Mouse (Mus musculus) forebrain, postnatal 0 days (tissue): ENCODE measurements around the gene Cog6. TPM values are rescaled to one million over a fixed set of nuclear protein-coding genes. Genes with fewer than 3 reads are reported as not detected.
A peak's percentile ranks its signal among the peaks of the same experiment; 100 is the strongest.

Source experiments
- ATAC-seq: fragments of 200-750 bp; cut with Nextera tagmentation; 2 replicates; pipeline ENCODE4 v1.8.0; 2017; ENCODE audit warnings: mild to moderate bottlenecking, moderate library complexity
- DNase-seq: peaks from one replicate; pipeline ENCODE4 v3.0.0-alpha.2; 2015
- H3K27ac ChIP-seq: fragments of 300-500 bp; sonication (generic); 2 replicates; pipeline ENCODE4 v1.5.1; 2014; ENCODE audit warnings: low read depth, mild to moderate bottlenecking, antibody characterized with exemption, low read length, moderate library complexity, mixed read lengths
- H3K27me3 ChIP-seq: fragments of 300-500 bp; sonication (generic); 2 replicates; pipeline ENCODE4 v1.6.1; 2014; ENCODE audit warnings: mild to moderate bottlenecking, low read length, mixed read lengths; ENCODE audit not compliant: insufficient read depth
- H3K36me3 ChIP-seq: fragments of 300-500 bp; sonication (generic); 2 replicates; pipeline ENCODE4 v1.6.1; 2014; ENCODE audit warnings: mild to moderate bottlenecking, moderate library complexity; ENCODE audit not compliant: insufficient read depth
- H3K4me1 ChIP-seq: fragments of 300-500 bp; sonication (generic); 2 replicates; pipeline ENCODE4 v1.6.1; 2014; ENCODE audit warnings: antibody characterized with exemption; ENCODE audit not compliant: insufficient read depth
- H3K4me2 ChIP-seq: fragments of 300-500 bp; sonication (generic); 2 replicates; pipeline ENCODE4 v1.6.1; 2014; ENCODE audit warnings: low read depth, mild to moderate bottlenecking, moderate library complexity
- H3K4me3 ChIP-seq: fragments of 300-500 bp; sonication (generic); 2 replicates; pipeline ENCODE4 v1.5.1; 2014; ENCODE audit warnings: low read depth, low read length, mixed read lengths
- H3K9ac ChIP-seq: fragments of 300-500 bp; sonication (generic); 2 replicates; pipeline ENCODE4 v1.6.1; 2014; ENCODE audit warnings: mild to moderate bottlenecking
- H3K9me3 ChIP-seq: fragments of 300-500 bp; sonication (generic); 2 replicates; pipeline ENCODE4 v1.6.1; 2016; ENCODE audit warnings: low read length
- CTCF ChIP-seq: sonication (generic); IDR thresholded peaks from 2 replicates; pipeline ENCODE4 v1.5.1; 2016; ENCODE audit warnings: antibody characterized with exemption, control low read depth, low read depth
- WGBS: fragments of 180-500 bp; shearing (Covaris S2); extraction: QIAGEN DNeasy Blood & Tissue Kit; methylation state at CpG from one replicate; pipeline ENCODE4 v1.1.7; 2014; 5-methylcytosine and 5-hydroxymethylcytosine counted together
- polyA plus RNA-seq: library from polyadenylated mRNA; unstranded; fragments of >200 nt; fragmentation: Nextera tagmentation; extraction: Ambion mirVana; gene quantifications from 2 replicates; pipeline ENCODE4 v1.2.1, GENCODE M21; 2015
- total RNA-seq: library from RNA; depleted of rRNA; stranded (reverse); fragments of >200 nt; gene quantifications from 2 replicates; pipeline ENCODE4 v1.2.3, GENCODE M21; 2014

Cog6 gene
- total and polyA plus RNA-seq, 2 experiments from 2014 or later = 31.3 to 42.8 TPM

GRCm38 (mm10) chr3:52962391-52962790 lies 54.6 kb downstream of the Cog6 start:
- DNase-seq = no peak
- Histone ChIP-seq H3K36me3 (no peaks in the 10 kb centered on the region), H3K4me3 (no peak overlapping the region), H3K9me3 (no peaks in the 10 kb centered on the region), H3K4me1 (no peaks in the 10 kb centered on the region), H3K27ac (no peak overlapping the region), H3K9ac (no peak overlapping the region), H3K27me3 (no peaks in the 10 kb centered on the region), H3K4me2 (no peak overlapping the region)
- ATAC-seq = no peak
- 96% methylated on average over 14 of the region's 14 CpGs for WGBS
- no peak for TF ChIP-seq CTCF

DNA sequence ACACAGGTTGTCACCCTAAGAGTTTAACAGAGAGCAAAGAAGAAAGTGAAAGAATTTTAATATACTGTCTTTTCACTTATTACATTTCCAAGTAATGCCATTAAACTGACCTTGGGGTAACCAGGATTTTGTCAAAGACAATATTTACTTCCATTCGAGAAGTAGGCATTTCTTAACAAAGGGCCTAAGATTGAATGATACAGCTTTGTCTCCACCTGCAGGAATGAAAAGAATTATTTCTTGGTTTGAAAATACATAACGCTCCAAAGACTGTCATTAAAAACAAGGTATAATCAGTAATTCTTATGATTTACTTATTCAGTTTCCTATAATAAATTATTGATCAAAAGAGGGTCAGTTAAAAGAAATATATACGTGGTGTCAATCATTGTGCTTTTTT lies 55.4 kb downstream of the Cog6 start:
- no peak overlapping the region for H3K4me3 ChIP-seq
- H3K27ac ChIP-seq = no peak overlapping the region
- H3K36me3 ChIP-seq = no peaks in the 10 kb centered on the region
- H3K4me2 ChIP-seq = no peak overlapping the region
- ATAC-seq (no peak), DNase-seq (peak; percentile 59)
- no peaks in the 10 kb centered on the region for H3K4me1 ChIP-seq
- peak; percentile 57 for TF ChIP-seq CTCF
- no peaks in the 10 kb centered on the region for H3K27me3 ChIP-seq
- H3K9ac ChIP-seq = no peak overlapping the region
- no peaks in the 10 kb centered on the region for H3K9me3 ChIP-seq
- WGBS = 76% methylated on average over 3 of the region's 3 CpGs

DNA sequence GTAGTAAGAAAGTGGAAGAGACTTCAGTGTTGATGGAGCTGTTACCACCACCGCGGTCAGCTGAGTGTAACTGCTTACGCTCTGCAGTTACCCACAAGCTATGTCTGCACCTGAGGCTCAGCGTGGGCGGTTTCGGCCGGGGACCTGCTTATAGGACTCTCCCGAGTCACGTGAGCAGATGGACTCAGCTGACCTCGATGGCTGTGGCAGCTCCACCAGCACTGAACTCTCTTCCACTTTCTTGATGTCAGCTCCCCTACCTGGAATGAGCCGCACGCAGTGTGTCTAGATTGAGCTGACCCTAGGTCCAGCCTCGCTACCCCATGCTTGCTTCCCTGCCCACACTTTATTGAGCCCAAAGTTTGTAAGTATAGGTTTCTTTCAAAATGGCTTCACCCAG lies 56.1 kb downstream of the Cog6 start:
- H3K4me2 ChIP-seq = no peak overlapping the region
- TF ChIP-seq CTCF = no peak
- H3K27me3 ChIP-seq = no peaks in the 10 kb centered on the region
- ATAC-seq (no peak), DNase-seq (no peak)
- H3K9me3 ChIP-seq = no peaks in the 10 kb centered on the region
- no peak overlapping the region for H3K9ac ChIP-seq
- H3K36me3 ChIP-seq = no peaks in the 10 kb centered on the region
- no peak overlapping the region for H3K4me3 ChIP-seq
- H3K27ac ChIP-seq = no peak overlapping the region
- WGBS = 98% methylated on average over 13 of the region's 13 CpGs
- no peaks in the 10 kb centered on the region for H3K4me1 ChIP-seq

- no peak for TF ChIP-seq CTCF
These were observed 58.5 kb downstream of the Cog6 start for GRCm38 (mm10) chr3:52958444-52959120.

DNA sequence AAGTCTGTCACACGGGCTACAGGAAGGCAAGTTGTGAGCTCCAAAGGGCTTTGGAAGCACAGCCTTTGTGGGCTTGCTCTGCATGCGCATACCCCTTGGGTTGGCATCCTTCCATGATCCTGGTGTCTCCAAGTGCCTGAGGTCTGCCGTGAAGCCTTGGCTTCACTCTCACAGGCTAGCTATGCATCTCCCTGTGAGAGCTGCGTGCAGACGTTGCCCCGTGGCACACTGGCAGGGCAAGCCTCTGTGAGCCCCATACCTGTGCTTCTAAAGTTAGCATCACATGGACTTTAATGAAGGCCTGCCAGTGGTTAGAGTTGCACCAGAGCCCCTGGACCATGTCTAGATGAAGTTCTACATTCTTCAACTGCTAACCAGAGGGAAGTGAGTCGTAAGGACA lies 59.2 kb downstream of the Cog6 start:
- Histone ChIP-seq H3K4me1 (no peaks in the 10 kb centered on the region), H3K36me3 (no peaks in the 10 kb centered on the region), H3K27me3 (no peaks in the 10 kb centered on the region), H3K27ac (no peak overlapping the region), H3K4me3 (no peak overlapping the region), H3K9ac (no peak overlapping the region), H3K4me2 (no peak overlapping the region), H3K9me3 (no peaks in the 10 kb centered on the region)
- ATAC-seq (no peak), DNase-seq (no peak)
- no peak for TF ChIP-seq CTCF
- 85% methylated on average over 7 of the region's 7 CpGs for WGBS

More at GRCm38 (mm10) chr3:52958444-52959120, 58.5 kb downstream of the Cog6 start:
- WGBS = 91% methylated on average over 10 of the region's 10 CpGs
- no peak overlapping the region for H3K27ac ChIP-seq
- ATAC-seq (no peak), DNase-seq (no peak)
- no peaks in the 10 kb centered on the region for H3K9me3 ChIP-seq
- no peak overlapping the region for H3K9ac ChIP-seq
- no peaks in the 10 kb centered on the region for H3K4me1 ChIP-seq
- H3K4me2 ChIP-seq = no peak overlapping the region
- H3K36me3 ChIP-seq = no peaks in the 10 kb centered on the region
- H3K4me3 ChIP-seq = no peak overlapping the region
- no peaks in the 10 kb centered on the region for H3K27me3 ChIP-seq

DNA sequence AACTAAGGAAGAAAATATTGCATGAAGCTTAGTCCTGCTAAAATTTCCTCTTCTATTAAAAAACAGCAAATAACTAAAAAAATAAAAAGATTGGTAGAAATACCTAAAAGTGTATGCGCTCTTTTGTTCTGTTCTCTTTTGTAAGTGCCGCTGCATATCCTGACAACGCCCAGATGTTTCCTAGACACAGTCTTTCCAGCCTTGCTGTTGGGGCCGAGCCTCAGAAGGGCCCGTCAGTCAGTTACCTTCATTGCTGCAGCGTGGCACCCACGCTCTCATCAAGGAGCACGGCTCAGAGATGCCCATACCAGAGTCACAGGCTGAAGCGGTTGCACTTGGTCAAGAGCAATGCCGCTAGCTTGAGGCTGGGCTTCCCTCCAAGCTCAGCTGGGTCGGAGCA lies 60.8 kb downstream of the Cog6 start:
- H3K27me3 ChIP-seq = no peaks in the 10 kb centered on the region
- no peak overlapping the region for H3K27ac ChIP-seq
- no peaks in the 10 kb centered on the region for H3K36me3 ChIP-seq
- no peak for TF ChIP-seq CTCF
- H3K4me2 ChIP-seq = no peak overlapping the region
- no peaks in the 10 kb centered on the region for H3K4me1 ChIP-seq
- no peak overlapping the region for H3K4me3 ChIP-seq
- no peak for ATAC-seq
- H3K9ac ChIP-seq = no peak overlapping the region
- DNase-seq = no peak
- 85% methylated on average over 11 of the region's 11 CpGs for WGBS
- no peaks in the 10 kb centered on the region for H3K9me3 ChIP-seq

GRCm38 (mm10) chr3:52955481-52956019 lies 61.5 kb downstream of the Cog6 start:
- Histone ChIP-seq H3K4me2 (no peak overlapping the region), H3K4me3 (no peak overlapping the region), H3K9ac (no peak overlapping the region), H3K4me1 (no peaks in the 10 kb centered on the region), H3K9me3 (no peaks in the 10 kb centered on the region), H3K27me3 (no peaks in the 10 kb centered on the region), H3K27ac (no peak overlapping the region), H3K36me3 (no peaks in the 10 kb centered on the region)
- TF ChIP-seq CTCF = no peak
- ATAC-seq (peak; percentile 59), DNase-seq (no peak)
- 12% methylated on average over 10 of the region's 10 CpGs for WGBS
